Mouse (Mus musculus): Measurements from ENCODE around the gene Misp.

GRCm38 (mm10) chr10:79774486-79775279, 46.1 kb upstream of the Misp start:
- TF ChIP-seq CTCF (conservative IDR thresholded peaks at IDR 0.05; ENCODE audit: low read length) (peak; percentile 84), NANOG (IDR thresholded peaks at IDR 0.05; ENCODE audit: borderline replicate concordance, low read length) (no peak)

Measured in E14TG2a.4 (cell line).